Mouse (Mus musculus): Measurements from ENCODE around the gene Mars2. TPM values are rescaled to one million over a fixed set of nuclear protein-coding genes. Genes with fewer than 3 reads are reported as not detected.
A peak's percentile ranks its signal among the peaks of the same experiment; 100 is the strongest.

The Mars2 gene
- total and polyA plus RNA-seq, 2 experiments, result 0.75 to 1.0 TPM

DNA sequence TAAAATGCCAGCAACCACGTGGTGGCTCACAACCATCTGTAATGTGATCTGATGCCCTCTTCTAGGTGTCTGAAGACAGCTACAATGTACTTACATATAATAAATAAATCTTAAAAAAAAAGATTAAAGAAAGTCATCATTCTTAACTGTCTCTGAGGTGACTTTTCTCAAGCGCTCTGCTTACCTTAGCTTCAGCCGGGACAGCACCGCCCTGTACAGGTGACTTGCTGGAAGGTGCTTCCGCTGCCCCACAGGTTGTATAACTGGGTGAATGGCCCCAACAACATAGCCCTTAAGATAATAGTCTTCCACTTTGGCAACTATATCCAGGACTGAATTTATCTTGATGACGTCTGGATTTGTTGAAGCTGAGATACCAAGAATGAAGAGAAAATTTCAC, 23.0 kb upstream of the Mars2 start:
- Histone ChIP-seq H3K36me3 (ENCODE audit: control insufficient read depth, insufficient read depth, low read length) (no peaks in the 10 kb centered on the region), H3K79me2 (ENCODE audit: control insufficient read depth, insufficient read depth, low read length) (no peaks in the 10 kb centered on the region), H3K4me1 (ENCODE audit: control insufficient read depth, insufficient read depth, low read length) (no peaks in the 10 kb centered on the region), H3K9ac (ENCODE audit: low read depth, low read length) (no peak overlapping the region), H3K4me3 (ENCODE audit: insufficient read depth, low read depth, low read length) (no peak overlapping the region), H3K27me3 (ENCODE audit: control insufficient read depth, insufficient read depth, low read length) (no peaks in the 10 kb centered on the region), H3K27ac (replicated peaks; ENCODE audit: insufficient read depth, low read depth, low read length) (no peak overlapping the region)
- 84% methylated on average over 6 of the region's 6 CpGs for WGBS
- no peak for TF ChIP-seq POLR2A (IDR thresholded peaks at IDR 0.05; ENCODE audit: extremely low read depth, insufficient read depth, low read length)
- TF ChIP-seq CTCF (IDR thresholded peaks at IDR 0.05; ENCODE audit: low read depth, low read length), result no peak
- no peak for DNase-seq (ENCODE audit: extremely low read depth, low read depth, low spot score)

DNA sequence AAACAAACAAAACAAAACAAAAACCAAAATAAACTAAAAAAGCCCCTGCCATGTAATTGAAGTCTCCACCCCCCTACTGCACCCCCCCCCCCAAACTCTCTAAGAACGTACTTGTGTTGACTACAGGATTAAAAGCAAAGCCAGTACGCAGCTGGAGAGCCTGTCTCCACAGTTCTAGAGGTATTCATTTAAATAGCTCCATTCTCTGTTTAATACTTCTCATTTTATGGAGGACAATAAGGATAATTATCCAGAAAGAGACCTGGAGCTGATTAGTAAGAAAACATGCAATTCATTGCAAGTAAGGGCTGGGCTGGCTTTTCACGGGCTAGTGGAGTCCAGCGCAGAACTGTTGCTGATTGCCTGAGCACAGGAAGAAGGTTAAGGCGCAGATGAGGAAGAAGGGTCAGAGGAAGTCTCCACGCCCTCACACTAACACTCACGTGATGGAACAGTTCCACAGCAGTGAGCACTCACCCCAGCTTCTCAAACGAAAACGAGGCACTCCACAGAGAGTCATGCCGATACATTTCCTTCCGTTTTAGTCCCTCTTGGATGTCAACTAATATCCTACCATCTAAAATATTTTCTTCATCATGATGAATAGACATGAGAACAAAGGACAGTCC, 21.7 kb upstream of the Mars2 start:
- Histone ChIP-seq H3K4me1 (ENCODE audit: control insufficient read depth, insufficient read depth, low read length) (no peaks in the 10 kb centered on the region), H3K79me2 (ENCODE audit: control insufficient read depth, insufficient read depth, low read length) (no peaks in the 10 kb centered on the region), H3K4me3 (ENCODE audit: insufficient read depth, low read depth, low read length) (no peak overlapping the region), H3K27ac (replicated peaks; ENCODE audit: insufficient read depth, low read depth, low read length) (no peak overlapping the region), H3K9ac (ENCODE audit: low read depth, low read length) (no peak overlapping the region), H3K27me3 (ENCODE audit: control insufficient read depth, insufficient read depth, low read length) (no peaks in the 10 kb centered on the region), H3K36me3 (ENCODE audit: control insufficient read depth, insufficient read depth, low read length) (no peaks in the 10 kb centered on the region)
- 68% methylated on average over 11 of the region's 11 CpGs for WGBS
- TF ChIP-seq CTCF (IDR thresholded peaks at IDR 0.05; ENCODE audit: low read depth, low read length) (no peak), POLR2A (IDR thresholded peaks at IDR 0.05; ENCODE audit: extremely low read depth, insufficient read depth, low read length) (no peak)
- peak; percentile 36 for DNase-seq (ENCODE audit: extremely low read depth, low read depth, low spot score)

DNA sequence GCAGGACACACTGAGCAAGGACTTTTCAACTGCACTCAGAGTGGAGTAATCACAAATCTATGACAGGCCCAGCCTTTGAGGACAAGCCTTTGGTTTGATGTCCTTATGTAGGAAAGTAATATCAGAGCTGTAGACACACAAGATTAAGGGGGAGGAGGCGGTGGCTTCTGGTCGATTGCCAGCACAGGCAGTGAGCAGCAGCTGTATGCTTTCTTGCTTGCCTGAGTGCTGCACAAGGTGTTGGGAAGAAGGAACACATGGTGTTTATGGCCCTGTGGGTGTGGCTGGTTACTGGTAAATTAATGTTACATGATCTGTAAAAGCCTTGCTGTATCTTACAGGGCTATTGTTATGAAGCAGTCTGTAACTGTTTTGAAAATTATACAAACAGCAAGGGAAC, 19.8 kb upstream of the Mars2 start:
- TF ChIP-seq POLR2A (IDR thresholded peaks at IDR 0.05; ENCODE audit: extremely low read depth, insufficient read depth, low read length), result no peak
- TF ChIP-seq CTCF (IDR thresholded peaks at IDR 0.05; ENCODE audit: low read depth, low read length), result no peak
- H3K36me3 ChIP-seq (ENCODE audit: control insufficient read depth, insufficient read depth, low read length), result no peaks in the 10 kb centered on the region
- no peak overlapping the region for H3K4me3 ChIP-seq (ENCODE audit: insufficient read depth, low read depth, low read length)
- no peak overlapping the region for H3K27ac ChIP-seq (replicated peaks; ENCODE audit: insufficient read depth, low read depth, low read length)
- H3K4me1 ChIP-seq (ENCODE audit: control insufficient read depth, insufficient read depth, low read length), result no peaks in the 10 kb centered on the region
- 83% methylated on average over 2 of the region's 2 CpGs for WGBS
- no peak for DNase-seq (ENCODE audit: extremely low read depth, low read depth, low spot score)
- H3K79me2 ChIP-seq (ENCODE audit: control insufficient read depth, insufficient read depth, low read length), result no peaks in the 10 kb centered on the region
- no peaks in the 10 kb centered on the region for H3K27me3 ChIP-seq (ENCODE audit: control insufficient read depth, insufficient read depth, low read length)
- no peak overlapping the region for H3K9ac ChIP-seq (ENCODE audit: low read depth, low read length)

DNA sequence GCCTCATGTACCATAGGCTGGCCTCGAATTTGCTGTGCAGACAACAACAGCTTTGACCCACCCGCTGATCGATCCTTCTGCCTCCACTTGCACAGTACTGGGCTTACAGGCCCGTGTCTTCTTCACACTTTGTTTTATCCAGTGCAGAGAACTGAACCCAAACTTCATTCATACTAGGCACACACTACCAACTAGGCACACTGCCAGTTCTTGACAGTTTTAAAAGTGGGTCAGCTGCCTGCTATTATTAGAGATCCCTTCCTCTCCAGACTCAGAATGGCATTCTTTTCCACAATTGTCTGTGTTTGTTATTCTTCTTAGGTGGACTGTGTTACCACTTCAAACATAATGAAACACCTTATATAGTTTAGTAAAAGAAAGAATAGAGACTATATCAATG, 15.6 kb upstream of the Mars2 start:
- Histone ChIP-seq H3K27ac (replicated peaks; ENCODE audit: insufficient read depth, low read depth, low read length) (no peak overlapping the region), H3K36me3 (ENCODE audit: control insufficient read depth, insufficient read depth, low read length) (no peaks in the 10 kb centered on the region), H3K79me2 (ENCODE audit: control insufficient read depth, insufficient read depth, low read length) (no peaks in the 10 kb centered on the region), H3K9ac (ENCODE audit: low read depth, low read length) (no peak overlapping the region), H3K27me3 (ENCODE audit: control insufficient read depth, insufficient read depth, low read length) (no peaks in the 10 kb centered on the region), H3K4me1 (ENCODE audit: control insufficient read depth, insufficient read depth, low read length) (no peaks in the 10 kb centered on the region), H3K4me3 (ENCODE audit: insufficient read depth, low read depth, low read length) (no peak overlapping the region)
- 80% methylated on average over 4 of the region's 4 CpGs for WGBS
- no peak for TF ChIP-seq CTCF (IDR thresholded peaks at IDR 0.05; ENCODE audit: low read depth, low read length)
- DNase-seq (ENCODE audit: extremely low read depth, low read depth, low spot score), result no peak

DNA sequence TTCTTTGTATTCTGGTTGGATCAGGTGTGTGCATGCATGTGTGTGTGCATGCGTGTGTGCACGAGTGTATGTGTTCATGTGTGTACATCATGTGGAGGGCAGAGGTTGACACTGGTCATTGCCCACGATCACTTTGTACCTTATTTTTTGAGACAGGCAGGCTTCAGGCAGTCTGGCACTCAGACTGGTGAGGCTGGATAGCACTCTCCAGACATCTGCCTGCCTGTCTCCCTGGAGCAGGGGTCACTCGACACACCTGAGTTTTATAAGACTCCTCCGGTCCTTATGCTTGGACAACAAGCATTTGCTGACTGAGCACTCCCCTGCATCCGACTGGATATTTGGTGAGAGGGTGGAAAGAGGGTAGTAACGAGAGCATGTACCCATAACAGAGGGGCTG, 14.0 kb upstream of the Mars2 start:
- Histone ChIP-seq H3K36me3 (ENCODE audit: control insufficient read depth, insufficient read depth, low read length) (no peaks in the 10 kb centered on the region), H3K27me3 (ENCODE audit: control insufficient read depth, insufficient read depth, low read length) (no peaks in the 10 kb centered on the region), H3K79me2 (ENCODE audit: control insufficient read depth, insufficient read depth, low read length) (no peaks in the 10 kb centered on the region), H3K9ac (ENCODE audit: low read depth, low read length) (no peak overlapping the region), H3K4me1 (ENCODE audit: control insufficient read depth, insufficient read depth, low read length) (no peaks in the 10 kb centered on the region; the same call in 1 of the 2 replicates), H3K27ac (replicated peaks; ENCODE audit: insufficient read depth, low read depth, low read length) (no peak overlapping the region), H3K4me3 (ENCODE audit: insufficient read depth, low read depth, low read length) (no peak overlapping the region)
- no peak for DNase-seq (ENCODE audit: extremely low read depth, low read depth, low spot score)
- no peak for TF ChIP-seq POLR2A (IDR thresholded peaks at IDR 0.05; ENCODE audit: extremely low read depth, insufficient read depth, low read length)
- TF ChIP-seq CTCF (IDR thresholded peaks at IDR 0.05; ENCODE audit: low read depth, low read length), result no peak
- 91% methylated on average over 7 of the region's 7 CpGs for WGBS

DNA sequence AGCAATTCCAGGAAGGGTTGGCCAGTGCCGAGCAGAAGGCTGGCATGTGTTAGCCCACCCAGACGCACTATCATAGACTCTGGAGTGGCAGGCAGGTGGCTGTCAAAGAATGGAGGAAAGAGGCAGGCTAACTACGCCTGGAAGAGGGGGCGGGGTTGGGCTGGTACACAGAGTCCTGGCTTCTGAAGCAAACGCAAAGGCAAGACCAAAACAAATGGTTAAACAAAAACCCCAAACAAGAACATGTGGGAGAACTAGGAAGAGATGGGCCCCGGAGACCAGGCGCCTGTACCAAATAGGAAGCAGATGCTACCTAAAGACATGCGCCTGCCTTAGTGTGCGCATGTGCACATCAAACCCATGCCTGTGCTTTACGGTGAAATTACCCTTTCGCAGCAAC, 12.9 kb upstream of the Mars2 start:
- H3K36me3 ChIP-seq (ENCODE audit: control insufficient read depth, insufficient read depth, low read length), result no peaks in the 10 kb centered on the region
- no peak for DNase-seq (ENCODE audit: extremely low read depth, low read depth, low spot score)
- H3K4me1 ChIP-seq (ENCODE audit: control insufficient read depth, insufficient read depth, low read length), result no peaks in the 10 kb centered on the region; the same call in 1 of the 2 replicates
- H3K4me3 ChIP-seq (ENCODE audit: insufficient read depth, low read depth, low read length), result no peak overlapping the region
- H3K27ac ChIP-seq (replicated peaks; ENCODE audit: insufficient read depth, low read depth, low read length), result no peak overlapping the region
- no peaks in the 10 kb centered on the region for H3K27me3 ChIP-seq (ENCODE audit: control insufficient read depth, insufficient read depth, low read length)
- no peaks in the 10 kb centered on the region for H3K79me2 ChIP-seq (ENCODE audit: control insufficient read depth, insufficient read depth, low read length)
- 85% methylated on average over 11 of the region's 11 CpGs for WGBS
- H3K9ac ChIP-seq (ENCODE audit: low read depth, low read length), result no peak overlapping the region
- TF ChIP-seq CTCF (IDR thresholded peaks at IDR 0.05; ENCODE audit: low read depth, low read length), result no peak
